Mouse (Mus musculus) ES-E14 (cell line): ENCODE measurements around the gene Nradd.

Experiments used
- HCFC1 ChIP-seq: IDR thresholded peaks from 2 replicates; pipeline ENCODE4 v1.6.1; 2012; ENCODE audit warnings: low read length, inconsistent platforms, borderline replicate concordance; ENCODE audit not compliant: insufficient read depth
- MAFK ChIP-seq: IDR thresholded peaks from 2 replicates; pipeline ENCODE4 v1.6.1; 2014; ENCODE audit warnings: mild to moderate bottlenecking, low read depth, low read length, inconsistent platforms; ENCODE audit not compliant: insufficient read depth

- TF ChIP-seq HCFC1 (peak; percentile 42; the same call in 1 of the 2 replicates), MAFK (no peak)
Measured at GRCm38 (mm10) chr9:110631191-110631590, 6.9 kb upstream of the Nradd start.
